Mouse (Mus musculus) lung, embryonic 15.5 days (tissue): ENCODE data around the gene Recql5. TPM values are rescaled to one million over a fixed set of nuclear protein-coding genes. Genes with fewer than 3 reads are reported as not detected.

Experiments used
- ATAC-seq: fragments of 200-750 bp; cut with Nextera tagmentation; 2 replicates; pipeline ENCODE4 v1.8.0; 2017; ENCODE audit warnings: moderate number of reproducible peaks, borderline replicate concordance; ENCODE audit not compliant: low FRiP score, low TSS enrichment; ENCODE audit errors: extremely low read depth
- H3K27ac ChIP-seq: fragments of 300-500 bp; sonication (generic); 2 replicates; pipeline ENCODE4 v1.5.1; 2015; ENCODE audit warnings: moderate library complexity, mild to moderate bottlenecking, inconsistent platforms
- H3K27me3 ChIP-seq: fragments of 300-500 bp; sonication (generic); 2 replicates; pipeline ENCODE4 v1.6.1; 2015; ENCODE audit warnings: inconsistent platforms
- H3K36me3 ChIP-seq: fragments of 300-500 bp; sonication (generic); 2 replicates; pipeline ENCODE4 v1.6.1; 2015; ENCODE audit warnings: inconsistent platforms
- H3K4me1 ChIP-seq: fragments of 300-500 bp; sonication (generic); 2 replicates; pipeline ENCODE4 v1.6.1; 2015; ENCODE audit warnings: inconsistent platforms
- H3K4me2 ChIP-seq: fragments of 300-500 bp; sonication (generic); 2 replicates; pipeline ENCODE4 v1.6.1; 2015; ENCODE audit warnings: inconsistent platforms, mild to moderate bottlenecking, moderate library complexity
- H3K4me3 ChIP-seq: fragments of 300-500 bp; sonication (generic); 2 replicates; pipeline ENCODE4 v1.5.1; 2015; ENCODE audit warnings: mild to moderate bottlenecking, inconsistent platforms
- H3K9ac ChIP-seq: fragments of 300-500 bp; sonication (generic); 2 replicates; pipeline ENCODE4 v1.6.1; 2015; ENCODE audit warnings: inconsistent platforms
- H3K9me3 ChIP-seq: fragments of 300-500 bp; sonication (generic); 2 replicates; pipeline ENCODE4 v1.6.1; 2016; ENCODE audit warnings: inconsistent platforms
- WGBS: fragments of 180-500 bp; shearing (Covaris S2); methylation state at CpG from one replicate; pipeline ENCODE4 v1.1.7; 2015; 5-methylcytosine and 5-hydroxymethylcytosine counted together
- polyA plus RNA-seq: library from polyadenylated mRNA; unstranded; fragments of >200 nt; fragmentation: Nextera tagmentation; extraction: Ambion mirVana; gene quantifications from 2 replicates; pipeline ENCODE4 v1.2.1, GENCODE M21; 2015

Recql5 gene
- polyA plus RNA-seq, 1 experiment from 2014 or later: 22.3 TPM

DNA sequence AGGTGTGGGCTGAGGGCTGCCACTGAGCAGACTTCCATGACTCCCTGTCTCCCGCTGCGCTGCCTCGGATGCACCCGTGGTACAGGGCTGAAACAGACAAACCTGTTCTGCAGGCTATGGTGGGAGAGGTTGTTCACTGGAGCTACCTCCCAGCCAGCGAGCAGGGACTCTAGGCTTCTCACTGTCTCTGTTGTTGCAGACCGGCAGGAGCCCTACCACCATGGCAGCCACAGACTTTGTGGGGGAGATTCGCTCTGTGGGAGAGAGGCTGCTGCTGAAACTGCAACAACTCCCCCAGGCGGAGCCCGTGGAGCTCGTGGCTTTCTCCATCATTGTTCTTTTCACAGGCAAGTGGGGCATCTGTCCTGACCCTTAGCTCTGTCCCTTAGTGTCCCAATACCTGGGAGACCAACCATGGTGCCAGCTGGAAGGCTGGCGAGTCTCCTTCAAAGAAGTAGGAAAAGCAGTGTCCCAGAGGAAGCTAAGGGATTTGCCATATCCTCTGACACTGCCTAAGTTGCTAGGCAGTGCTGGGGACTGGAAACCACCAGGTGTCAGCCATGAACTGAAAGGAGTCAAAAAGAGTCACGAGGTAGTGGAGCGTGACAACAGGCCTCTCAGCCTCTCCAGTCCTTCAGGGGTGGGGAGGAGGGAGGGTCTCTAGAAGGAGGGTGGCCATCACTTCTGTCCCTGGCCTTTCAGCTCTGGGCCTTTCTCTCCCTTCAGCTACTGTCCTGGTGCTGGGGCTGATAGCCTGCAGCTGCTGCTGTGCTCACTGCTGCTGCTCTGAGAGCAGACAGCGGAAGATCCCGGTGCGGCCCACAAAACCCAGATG, 28.1 kb downstream of the Recql5 start:
- no peaks in the 10 kb centered on the region for H3K27me3 ChIP-seq
- no peak overlapping the region for H3K9ac ChIP-seq
- H3K9me3 ChIP-seq: no peaks in the 10 kb centered on the region
- peak overlapping the region; percentile 79 for H3K27ac ChIP-seq
- H3K4me1 ChIP-seq: peaks cover 60% of the 10 kb centered on the region
- no peaks in the 10 kb centered on the region for H3K36me3 ChIP-seq
- 37% methylated on average over 16 of the region's 16 CpGs for WGBS
- ATAC-seq: no peak
- H3K4me3 ChIP-seq: no peak overlapping the region
- H3K4me2 ChIP-seq: 0 out of 2 replicates have a peak overlapping the region, but pooled peaks have one; percentile 19

DNA sequence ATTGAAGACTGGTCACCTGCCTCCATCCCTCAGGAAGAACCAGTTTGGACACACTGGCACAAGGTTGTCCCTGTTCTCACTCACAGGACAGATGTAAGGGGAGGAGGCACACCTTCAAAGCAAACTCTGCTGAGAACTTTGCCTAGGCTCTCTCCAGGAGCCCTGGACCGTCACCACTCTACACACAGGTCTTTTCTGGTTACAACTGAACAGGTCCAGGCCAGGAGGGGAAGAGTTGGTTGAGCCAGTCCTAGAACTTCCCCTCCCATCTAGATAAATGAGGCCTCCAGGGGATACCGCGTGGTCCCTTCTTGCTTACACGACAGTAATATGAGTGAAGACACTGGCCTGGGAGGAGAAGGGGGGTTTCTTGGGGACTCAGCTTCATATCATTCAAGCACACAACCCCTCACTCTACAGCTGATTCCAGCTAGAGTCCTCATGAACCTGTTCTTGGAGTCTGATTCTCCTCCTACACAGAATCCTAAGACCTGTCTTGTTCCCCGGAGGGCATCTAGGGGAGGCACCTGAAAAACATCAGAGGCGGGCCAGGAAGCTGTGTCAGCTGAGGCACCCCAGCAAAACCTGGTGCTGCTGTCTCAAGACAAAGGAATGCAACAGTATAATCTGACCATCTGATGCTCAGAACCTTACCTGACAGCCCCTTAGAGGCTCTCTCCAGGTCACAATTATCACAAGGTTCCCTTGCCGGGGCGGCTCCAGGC, 28.9 kb downstream of the Recql5 start:
- Histone ChIP-seq H3K4me2 (peak overlapping the region; percentile 19; the same call in 1 of the 2 replicates), H3K9ac (no peak overlapping the region), H3K27ac (peak overlapping the region; percentile 79), H3K36me3 (no peaks in the 10 kb centered on the region), H3K4me3 (no peak overlapping the region), H3K27me3 (no peaks in the 10 kb centered on the region), H3K4me1 (peaks cover 68% of the 10 kb centered on the region), H3K9me3 (no peaks in the 10 kb centered on the region)
- no peak for ATAC-seq
- 58% methylated on average over 8 of the region's 8 CpGs for whole genome bisulfite sequencing

DNA sequence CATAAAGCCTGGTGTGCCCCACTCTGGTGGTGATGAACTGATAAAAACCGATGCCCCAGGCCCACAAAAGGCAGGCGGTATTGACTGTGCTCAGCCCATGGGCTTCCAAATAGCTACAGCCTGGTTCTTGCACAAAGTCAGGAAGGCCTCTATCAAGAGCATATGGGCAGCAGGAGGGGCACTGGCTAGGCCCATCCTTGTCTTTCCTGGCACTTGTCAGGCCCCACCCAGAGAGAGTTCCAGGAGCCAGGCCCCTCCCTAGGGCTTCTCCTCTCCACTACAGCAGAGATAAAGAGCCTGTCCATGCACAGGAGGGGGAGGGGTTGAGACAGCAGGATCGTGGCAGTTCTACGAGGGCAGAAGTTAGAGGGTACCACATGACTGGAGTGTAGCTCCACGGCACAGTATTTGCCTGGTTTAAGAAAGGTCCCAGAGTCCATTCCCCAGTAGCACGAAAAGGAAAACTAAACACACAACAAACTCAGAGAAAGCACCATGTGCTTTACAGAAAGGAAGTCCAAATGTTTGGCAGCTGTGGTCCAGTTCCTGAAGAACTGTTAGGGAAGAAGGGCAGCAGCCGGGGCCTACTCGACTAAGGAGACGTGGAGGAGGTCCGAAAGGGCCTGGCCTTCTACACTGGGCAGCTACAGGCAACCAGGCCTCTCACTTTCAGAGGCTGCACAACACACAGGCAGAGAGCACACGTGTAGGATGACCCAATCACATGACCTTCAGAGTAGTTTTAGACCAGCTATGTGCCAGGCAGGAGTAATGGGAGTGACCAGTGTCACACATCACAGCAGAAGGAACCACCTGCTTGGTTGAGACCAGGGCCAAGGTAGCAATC, 29.7 kb downstream of the Recql5 start:
- Histone ChIP-seq H3K27ac (peak overlapping the region; percentile 79), H3K9me3 (no peaks in the 10 kb centered on the region), H3K4me1 (peaks cover 75% of the 10 kb centered on the region), H3K27me3 (no peaks in the 10 kb centered on the region), H3K4me3 (no peak overlapping the region), H3K9ac (no peak overlapping the region), H3K36me3 (no peaks in the 10 kb centered on the region), H3K4me2 (peak overlapping the region; percentile 2; the same call in 1 of the 2 replicates)
- peak; percentile 49 for ATAC-seq
- 40% methylated on average over 11 of the region's 11 CpGs for WGBS

DNA sequence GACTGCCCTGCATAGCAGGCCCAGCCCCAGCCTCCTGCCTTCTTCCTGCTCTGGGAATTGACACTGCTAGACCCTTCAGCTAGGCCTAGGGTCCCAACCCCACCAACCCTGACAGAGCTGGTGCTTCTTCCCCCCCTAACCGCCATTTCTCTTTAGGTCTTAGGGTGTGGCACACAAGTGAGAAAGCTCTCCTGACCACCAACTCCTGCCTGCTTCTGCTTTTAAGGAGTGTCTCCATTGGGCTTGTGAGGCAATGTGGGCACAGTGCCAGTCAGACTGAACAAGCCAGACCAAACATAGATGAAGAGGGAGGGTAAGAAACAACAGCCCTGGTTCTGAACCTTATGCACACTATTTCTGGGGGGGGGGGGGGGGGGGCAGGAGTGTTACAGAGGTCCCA, 30.4 kb downstream of the Recql5 start:
- Histone ChIP-seq H3K36me3 (no peaks in the 10 kb centered on the region), H3K9ac (no peak overlapping the region), H3K27ac (peak overlapping the region; percentile 79), H3K4me1 (peaks cover 76% of the 10 kb centered on the region), H3K4me3 (no peak overlapping the region), H3K9me3 (no peaks in the 10 kb centered on the region), H3K27me3 (no peaks in the 10 kb centered on the region), H3K4me2 (peak overlapping the region; percentile 0; the same call in 1 of the 2 replicates)
- 68% methylated on average over 1 of the region's 1 CpGs for WGBS
- no peak for ATAC-seq

DNA sequence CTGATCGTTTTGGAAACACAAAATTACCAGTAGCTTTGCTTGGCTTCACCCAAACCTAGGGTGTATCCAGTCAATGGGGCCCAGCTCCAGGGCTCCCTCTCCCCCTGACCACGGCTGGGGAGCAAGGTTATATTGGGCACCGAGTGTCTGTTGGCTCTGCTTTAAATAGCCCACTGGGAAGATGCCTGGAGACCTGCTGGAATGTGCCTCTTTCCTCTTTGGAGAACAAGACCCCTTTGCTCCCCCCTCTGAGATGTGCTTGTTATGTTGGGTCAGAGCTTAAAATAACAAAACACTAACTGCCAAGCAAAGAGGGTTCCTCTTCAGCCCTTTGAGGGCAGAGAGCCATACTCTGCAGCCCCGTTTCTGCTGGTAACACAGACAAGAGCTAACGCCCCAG, 31.1 kb downstream of the Recql5 start:
- H3K36me3 ChIP-seq: no peaks in the 10 kb centered on the region
- 79% methylated on average over 5 of the region's 5 CpGs for WGBS
- H3K4me3 ChIP-seq: no peak overlapping the region
- H3K27ac ChIP-seq: peak overlapping the region; percentile 70
- ATAC-seq: no peak
- no peaks in the 10 kb centered on the region for H3K9me3 ChIP-seq
- H3K4me2 ChIP-seq: no peak overlapping the region
- peaks cover 76% of the 10 kb centered on the region for H3K4me1 ChIP-seq
- H3K9ac ChIP-seq: no peak overlapping the region
- H3K27me3 ChIP-seq: no peaks in the 10 kb centered on the region

DNA sequence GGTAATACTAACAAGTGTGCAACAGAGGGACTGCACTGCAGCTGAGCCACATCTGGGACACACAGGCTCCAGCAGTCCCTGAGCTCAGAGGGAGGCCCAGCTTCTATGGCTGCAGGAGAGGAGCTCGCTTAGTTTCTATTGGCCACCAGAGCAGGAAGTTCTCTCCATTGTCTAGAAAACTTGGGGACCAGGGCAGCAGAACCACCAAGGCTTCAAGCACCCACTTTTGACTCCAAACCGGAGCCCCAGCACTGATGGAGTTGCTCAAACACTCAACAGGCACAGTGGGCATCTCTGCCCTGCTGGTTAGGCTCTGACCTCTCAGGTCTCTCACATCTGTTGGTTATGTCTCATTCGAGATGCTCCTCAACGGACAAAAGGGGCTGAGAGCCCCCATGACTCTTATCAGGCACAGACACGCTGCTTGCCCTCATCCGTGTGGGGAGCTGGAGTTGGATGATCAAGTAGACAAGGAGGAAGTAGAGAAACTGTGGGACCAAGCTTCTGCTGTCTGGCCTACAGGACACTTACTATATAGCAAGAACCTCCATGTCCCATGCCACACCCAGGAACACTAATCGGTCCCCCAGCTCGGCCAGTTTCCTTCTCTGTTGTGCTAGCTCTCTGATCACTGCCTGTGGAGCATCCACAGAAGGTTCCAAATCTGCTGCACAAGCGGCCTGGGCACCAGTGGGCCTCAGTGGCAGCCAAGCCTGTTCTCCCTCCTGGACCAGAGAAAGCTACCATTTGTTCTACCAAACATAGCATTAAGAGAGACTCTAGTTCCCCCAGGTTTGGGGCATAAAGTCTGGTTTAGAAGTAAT, 31.7 kb downstream of the Recql5 start:
- H3K4me1 ChIP-seq: peaks cover 76% of the 10 kb centered on the region
- H3K36me3 ChIP-seq: no peaks in the 10 kb centered on the region
- peak overlapping the region; percentile 70; the same call in 1 of the 2 replicates for H3K27ac ChIP-seq
- H3K9ac ChIP-seq: no peak overlapping the region
- no peaks in the 10 kb centered on the region for H3K9me3 ChIP-seq
- ATAC-seq: no peak
- H3K4me2 ChIP-seq: no peak overlapping the region
- H3K27me3 ChIP-seq: no peaks in the 10 kb centered on the region
- 82% methylated on average over 9 of the region's 9 CpGs for WGBS
- no peak overlapping the region for H3K4me3 ChIP-seq

DNA sequence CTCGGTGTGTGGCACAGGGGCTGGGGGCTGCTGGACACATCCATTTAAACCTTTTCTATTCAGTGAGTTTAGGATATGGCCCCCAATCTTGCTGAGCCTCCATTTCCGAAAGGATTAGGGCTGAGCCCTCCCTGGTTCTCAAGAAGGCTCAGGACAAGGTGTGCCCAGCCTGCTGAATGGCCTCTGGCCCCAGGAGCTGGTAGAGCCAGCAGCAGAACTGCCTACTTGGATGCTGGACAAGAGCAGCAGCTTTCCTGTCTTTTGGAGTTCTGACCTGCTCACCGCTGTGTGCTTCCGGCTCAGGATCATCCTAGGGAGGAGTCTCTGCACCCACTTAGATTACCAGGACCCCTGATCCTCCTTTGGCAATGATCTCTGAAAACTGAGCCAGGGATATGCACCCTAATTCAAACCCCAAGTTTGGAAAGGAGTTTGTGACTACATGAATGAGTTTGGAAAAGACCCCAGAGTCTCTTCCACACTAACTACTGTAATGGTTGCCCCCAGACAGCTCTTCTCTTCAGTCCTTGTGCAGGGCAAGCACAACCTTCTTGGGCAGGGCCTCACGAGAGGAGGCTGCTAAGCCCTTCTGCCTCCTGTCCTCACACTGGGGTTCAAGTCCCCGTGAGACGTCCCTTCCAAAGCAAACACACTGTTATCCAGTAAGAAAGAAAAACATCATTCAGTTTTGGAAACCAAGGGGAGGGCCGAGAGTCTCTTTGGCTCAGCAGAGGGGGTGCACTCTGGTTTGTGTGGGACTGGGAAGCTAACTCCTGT, 32.5 kb downstream of the Recql5 start:
- peak overlapping the region; percentile 25; the same call in 1 of the 2 replicates for H3K4me2 ChIP-seq
- H3K36me3 ChIP-seq: 0 out of 2 replicates have a peak, but pooled peaks cover under 1% of the 10 kb centered on the region
- no peak for ATAC-seq
- 68% methylated on average over 8 of the region's 8 CpGs for WGBS
- H3K9ac ChIP-seq: no peak overlapping the region
- H3K4me3 ChIP-seq: no peak overlapping the region
- H3K27me3 ChIP-seq: no peaks in the 10 kb centered on the region
- H3K4me1 ChIP-seq: peaks cover 70% of the 10 kb centered on the region
- H3K9me3 ChIP-seq: no peaks in the 10 kb centered on the region
- H3K27ac ChIP-seq: 0 out of 2 replicates have a peak overlapping the region, but pooled peaks have one; percentile 70

DNA sequence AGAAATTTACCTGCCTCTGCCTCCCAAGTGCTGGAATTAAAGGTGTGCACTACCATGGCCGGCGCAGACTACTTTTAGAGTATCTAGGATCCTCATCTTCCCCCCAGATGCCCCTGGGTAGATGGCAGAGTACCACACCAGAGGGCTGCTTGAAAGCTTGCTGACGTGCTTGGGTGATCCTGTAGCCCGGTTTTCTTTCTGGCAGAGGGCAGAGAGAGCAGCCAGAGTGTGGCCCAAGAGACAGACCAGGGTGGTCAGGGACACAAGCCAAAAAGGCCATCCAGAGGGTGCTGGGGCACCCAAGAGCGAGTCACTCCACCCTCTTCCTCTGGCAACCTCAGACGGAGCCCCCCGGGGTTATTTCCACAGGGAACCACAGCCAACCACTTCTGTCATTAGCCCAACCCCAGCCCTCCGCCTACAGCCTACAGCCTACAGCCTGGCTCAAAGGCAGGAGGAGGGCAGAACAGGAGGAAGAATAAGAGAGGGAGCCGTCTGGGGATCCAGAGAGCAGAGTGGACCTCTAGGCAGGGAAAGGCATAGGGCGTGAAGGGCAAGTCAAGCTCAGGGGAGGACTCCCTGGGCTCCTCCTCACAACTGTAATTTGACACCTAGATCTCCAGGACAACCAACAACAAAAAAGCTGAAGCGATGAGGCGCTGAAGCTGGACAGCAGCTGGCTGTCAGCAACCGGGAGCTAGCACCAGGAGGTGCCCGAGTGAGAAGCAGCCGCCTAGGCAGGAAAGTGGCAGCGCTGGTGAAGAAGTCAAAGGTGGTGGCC, 33.6 kb downstream of the Recql5 start, which contains the start of gene Smim5:
Gene Smim5 (plus strand): TSS at position 481 of the 781 bp plus-strand sequence.
- H3K9ac ChIP-seq: no peak within 1 kb of the TSS
- H3K4me1 ChIP-seq: peaks cover 59% of the 10 kb centered on the region
- H3K36me3 ChIP-seq: peaks cover 8% of the 10 kb centered on the region; the same call in 1 of the 2 replicates
- peak within 1 kb of the TSS; percentile 73 for H3K27ac ChIP-seq
- ATAC-seq: peak; percentile 68
- no peaks in the 10 kb centered on the region for H3K27me3 ChIP-seq
- no peak within 1 kb of the TSS for H3K4me3 ChIP-seq
- H3K9me3 ChIP-seq: no peaks in the 10 kb centered on the region
- WGBS: 26% methylated on average over 16 of the region's 16 CpGs
- peak within 1 kb of the TSS; percentile 25 for H3K4me2 ChIP-seq

DNA sequence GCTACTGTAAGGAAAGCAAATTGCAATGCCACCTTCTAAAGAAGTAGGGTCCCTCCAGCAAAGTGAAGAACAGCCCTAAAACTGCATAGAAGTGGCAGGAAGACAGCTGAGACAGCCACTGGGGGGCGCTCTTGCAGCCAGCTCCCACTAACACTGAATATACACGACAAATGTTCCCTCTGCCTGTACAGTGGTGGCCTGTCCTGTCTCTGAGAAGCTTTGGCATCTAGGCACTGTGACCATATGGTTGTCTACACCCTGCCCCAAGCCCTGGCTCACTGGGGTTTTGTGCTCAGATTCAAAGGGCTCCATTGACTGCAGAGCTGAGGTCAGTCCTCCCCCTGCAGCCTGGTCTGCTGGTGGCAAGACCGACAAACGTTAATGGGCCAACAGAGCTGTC, 34.4 kb downstream of the Recql5 start:
- Histone ChIP-seq H3K9me3 (no peaks in the 10 kb centered on the region), H3K4me1 (peaks cover 51% of the 10 kb centered on the region), H3K9ac (no peak overlapping the region), H3K27me3 (no peaks in the 10 kb centered on the region), H3K4me2 (no peak overlapping the region), H3K4me3 (no peak overlapping the region), H3K27ac (no peak overlapping the region), H3K36me3 (peaks cover 8% of the 10 kb centered on the region; the same call in 1 of the 2 replicates)
- 18% methylated on average over 4 of the region's 4 CpGs for WGBS
- ATAC-seq: no peak

DNA sequence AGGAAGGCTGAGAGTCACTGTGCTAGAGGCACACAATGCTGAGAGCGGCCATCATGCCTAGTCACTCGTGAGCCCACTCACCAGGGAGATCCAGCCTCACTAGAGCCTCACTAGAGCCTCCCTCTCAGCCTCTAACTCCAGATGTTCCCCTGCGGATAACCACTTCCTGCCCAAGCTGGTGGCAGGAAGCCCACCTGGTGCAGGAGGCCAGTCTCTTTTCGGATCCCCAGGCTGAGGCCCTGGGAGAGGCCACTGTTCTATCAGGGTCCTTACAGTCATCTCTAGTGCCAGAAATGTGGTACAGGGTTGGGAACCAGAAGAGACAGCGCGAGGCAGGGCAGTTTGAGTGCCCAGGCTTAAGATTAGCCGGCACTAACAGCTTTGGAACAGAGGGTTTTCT, 34.8 kb downstream of the Recql5 start:
- Histone ChIP-seq H3K27ac (no peak overlapping the region), H3K4me1 (peaks cover 47% of the 10 kb centered on the region)

More for the DNA sequence above, 34.8 kb downstream of the Recql5 start:
- Histone ChIP-seq H3K9me3 (no peaks in the 10 kb centered on the region), H3K9ac (no peak overlapping the region), H3K27me3 (no peaks in the 10 kb centered on the region), H3K36me3 (peaks cover 8% of the 10 kb centered on the region; the same call in 1 of the 2 replicates), H3K4me2 (no peak overlapping the region), H3K4me3 (no peak overlapping the region)
- WGBS: 68% methylated on average over 7 of the region's 7 CpGs
- ATAC-seq: no peak
